Mouse (Mus musculus): Measurements from ENCODE around the gene Cpeb3. TPM values are rescaled to one million over a fixed set of nuclear protein-coding genes. Genes with fewer than 3 reads are reported as not detected.
"Not testable (repeated sequence)": the region's sequence is repeated elsewhere in the genome, so short reads cannot be mapped to it uniquely, and the experiment has no call there.

Gene Cpeb3
- polyA plus RNA-seq, 1 experiment from 2014 or later = 0.98 TPM

DNA sequence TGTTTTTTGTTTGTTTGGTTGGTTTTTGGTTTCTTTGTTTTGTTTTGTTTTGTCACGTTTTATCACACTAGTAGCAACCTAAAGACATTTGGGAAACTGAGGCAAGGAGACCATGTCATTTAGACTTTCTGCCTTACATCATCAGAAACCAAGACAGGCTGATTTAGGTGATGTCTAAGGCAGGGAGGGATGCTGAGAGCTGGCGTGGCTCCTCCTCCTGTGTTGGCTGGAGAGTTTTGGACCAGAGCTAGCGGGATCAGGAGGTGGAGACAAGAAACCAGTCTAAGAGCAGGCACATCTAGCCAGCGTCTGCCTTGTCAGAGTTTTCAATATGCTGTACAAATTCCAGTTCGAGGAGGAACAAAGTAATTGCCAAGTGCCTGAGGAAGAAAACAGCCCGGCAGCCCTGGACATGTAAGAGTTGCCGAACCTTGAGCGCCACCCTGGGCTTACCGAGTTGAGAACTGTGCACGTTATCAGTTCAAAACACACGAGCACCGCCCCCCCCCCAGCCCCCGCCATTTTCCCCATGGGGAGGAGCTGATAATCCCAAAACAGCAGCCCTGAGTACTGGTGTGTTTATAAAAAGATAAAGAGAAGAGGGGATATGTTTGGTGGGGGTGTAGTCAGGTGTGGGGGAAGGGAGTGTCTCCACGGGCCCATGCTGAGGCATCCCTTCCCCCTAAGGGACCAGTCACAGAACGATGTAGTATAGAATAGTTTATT, 29.5 kb upstream of the Cpeb3 start:
- Histone ChIP-seq H3K9ac (ENCODE audit: low read length) (no peak overlapping the region), H3K4me1 (replicated peaks; ENCODE audit: control insufficient read depth, insufficient read depth, low read length) (0 out of 2 replicates have a peak, but pooled peaks cover 5% of the 10 kb centered on the region), H3K4me2 (ENCODE audit: low read depth, low read length) (no peak overlapping the region), H3K9me3 (ENCODE audit: control insufficient read depth, low read length) (no peaks in the 10 kb centered on the region), H3K36me3 (ENCODE audit: control insufficient read depth, insufficient read depth, low read length) (no peaks in the 10 kb centered on the region), H3K4me3 (ENCODE audit: low read length) (no peak overlapping the region), H3K27me3 (ENCODE audit: control insufficient read depth, insufficient read depth, low read depth, low read length) (peaks cover 21% of the 10 kb centered on the region), H3K27ac (ENCODE audit: low read length) (no peak overlapping the region)
- no peak for ATAC-seq (ENCODE audit: low read depth)
- 5% methylated on average over 15 of the region's 15 CpGs for WGBS

DNA sequence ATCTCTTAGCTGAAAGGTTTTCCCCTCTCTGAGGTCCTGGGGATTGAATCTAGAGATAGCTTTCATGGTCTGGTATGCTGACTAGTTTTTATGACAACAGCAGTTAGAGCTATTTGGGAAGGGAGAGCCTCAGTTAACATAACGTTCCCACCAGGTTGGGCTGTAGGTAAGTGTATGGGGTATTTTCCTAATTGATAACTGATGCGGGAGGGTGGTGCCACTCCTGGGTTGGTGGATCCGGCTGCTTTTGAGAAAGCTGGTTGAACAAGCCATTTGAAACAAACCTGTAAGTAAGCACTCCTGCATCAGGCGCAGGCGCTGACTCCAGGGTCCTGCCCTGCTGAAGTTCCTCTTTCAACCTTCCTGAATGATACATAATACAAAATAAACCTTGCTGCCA, 28.9 kb upstream of the Cpeb3 start:
- 40% methylated on average over 5 of the region's 5 CpGs for WGBS
- H3K4me3 ChIP-seq (ENCODE audit: low read length) = no peak overlapping the region
- no peak overlapping the region for H3K27ac ChIP-seq (ENCODE audit: low read length)
- no peak overlapping the region for H3K9ac ChIP-seq (ENCODE audit: low read length)
- H3K36me3 ChIP-seq (ENCODE audit: control insufficient read depth, insufficient read depth, low read length) = no peaks in the 10 kb centered on the region
- no peak overlapping the region for H3K4me2 ChIP-seq (ENCODE audit: low read depth, low read length)
- H3K27me3 ChIP-seq (ENCODE audit: control insufficient read depth, insufficient read depth, low read depth, low read length) = peaks cover 23% of the 10 kb centered on the region
- no peaks in the 10 kb centered on the region for H3K9me3 ChIP-seq (ENCODE audit: control insufficient read depth, low read length)
- no peak for ATAC-seq (ENCODE audit: low read depth)
- H3K4me1 ChIP-seq (replicated peaks; ENCODE audit: control insufficient read depth, insufficient read depth, low read length) = 0 out of 2 replicates have a peak, but pooled peaks cover 5% of the 10 kb centered on the region

DNA sequence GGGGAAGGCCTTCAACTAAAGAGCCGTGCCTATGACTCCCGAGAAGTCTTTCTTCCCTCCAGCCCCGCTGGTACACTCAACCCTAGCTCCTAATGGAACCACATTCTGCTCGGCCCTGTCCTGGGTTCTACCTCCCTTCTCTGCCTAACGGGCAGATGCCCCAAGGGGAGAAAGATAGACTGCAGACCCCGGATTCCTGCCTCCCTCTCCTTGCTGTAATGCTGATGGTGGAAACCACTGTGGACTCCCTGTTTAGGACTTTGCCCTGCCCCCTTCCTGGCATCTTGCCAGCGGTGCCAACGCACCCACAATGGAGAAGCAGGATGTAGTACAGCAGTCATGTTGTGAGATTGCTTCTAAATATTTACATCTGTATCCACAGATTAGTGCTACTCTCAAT, 27.4 kb upstream of the Cpeb3 start:
- H3K4me3 ChIP-seq (ENCODE audit: low read length) = no peak overlapping the region
- H3K4me2 ChIP-seq (ENCODE audit: low read depth, low read length) = no peak overlapping the region
- WGBS = 48% methylated on average over 8 of the region's 8 CpGs
- no peaks in the 10 kb centered on the region for H3K9me3 ChIP-seq (ENCODE audit: control insufficient read depth, low read length)
- ATAC-seq (ENCODE audit: low read depth) = no peak
- no peak overlapping the region for H3K27ac ChIP-seq (ENCODE audit: low read length)
- 0 out of 2 replicates have a peak, but pooled peaks cover 5% of the 10 kb centered on the region for H3K4me1 ChIP-seq (replicated peaks; ENCODE audit: control insufficient read depth, insufficient read depth, low read length)
- H3K36me3 ChIP-seq (ENCODE audit: control insufficient read depth, insufficient read depth, low read length) = no peaks in the 10 kb centered on the region
- H3K9ac ChIP-seq (ENCODE audit: low read length) = no peak overlapping the region
- peaks cover 23% of the 10 kb centered on the region for H3K27me3 ChIP-seq (ENCODE audit: control insufficient read depth, insufficient read depth, low read depth, low read length)

DNA sequence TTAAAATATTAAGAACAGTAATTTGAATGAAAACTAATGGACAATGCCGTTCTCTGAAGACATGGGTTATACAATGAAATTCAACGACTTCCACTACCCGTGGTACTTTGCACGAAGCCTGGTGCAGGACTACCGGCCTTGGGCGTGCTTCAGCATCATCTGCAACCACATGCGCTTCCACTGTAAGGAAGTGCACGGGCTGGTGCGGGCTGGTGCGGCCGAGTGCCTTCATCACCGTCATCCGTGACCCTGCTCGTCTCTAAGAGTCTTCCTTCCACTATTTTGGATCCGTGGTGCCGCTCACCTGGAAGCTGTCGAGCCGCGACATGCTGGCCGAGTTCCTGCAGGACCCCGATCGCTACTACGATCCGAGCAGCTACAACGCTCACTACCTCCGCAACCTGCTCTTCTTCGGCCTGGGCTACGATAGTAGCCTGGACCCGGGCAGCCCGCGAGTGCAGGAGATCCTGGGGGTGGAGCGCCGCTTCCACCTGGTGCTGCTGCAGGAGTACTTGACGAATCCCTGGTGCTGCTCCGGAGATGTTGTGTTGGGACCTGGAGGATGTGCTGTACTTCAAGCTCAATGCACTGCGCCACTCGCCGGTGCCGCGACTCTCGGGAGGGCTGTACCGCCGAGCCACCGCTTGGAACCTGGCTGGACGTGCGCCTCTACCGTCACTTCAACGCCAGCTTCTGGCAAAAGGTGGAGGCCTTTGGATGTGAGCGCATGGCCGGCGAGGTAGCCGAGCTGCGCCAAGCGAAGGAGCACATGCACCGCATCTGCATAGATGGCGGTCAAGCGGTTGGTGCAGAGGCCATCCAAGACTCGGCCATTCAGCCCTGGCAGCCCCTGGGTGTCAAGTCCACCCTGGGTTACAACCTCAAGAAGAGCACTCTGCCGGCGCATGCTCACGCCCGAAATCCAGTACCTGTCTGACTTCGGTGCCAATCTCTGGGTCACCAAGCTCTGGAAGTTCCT, 25.4 kb upstream of the Cpeb3 start:
- 0 out of 2 replicates have a peak, but pooled peaks cover 5% of the 10 kb centered on the region for H3K4me1 ChIP-seq (replicated peaks; ENCODE audit: control insufficient read depth, insufficient read depth, low read length)
- peak overlapping the region; percentile 33 for H3K4me3 ChIP-seq (ENCODE audit: low read length)
- H3K4me2 ChIP-seq (ENCODE audit: low read depth, low read length) = peak overlapping the region; percentile 47
- H3K36me3 ChIP-seq (ENCODE audit: control insufficient read depth, insufficient read depth, low read length) = no peaks in the 10 kb centered on the region
- H3K27me3 ChIP-seq (ENCODE audit: control insufficient read depth, insufficient read depth, low read depth, low read length) = peaks cover 23% of the 10 kb centered on the region
- WGBS = 4% methylated on average over 63 of the region's 63 CpGs
- H3K9ac ChIP-seq (ENCODE audit: low read length) = no peak overlapping the region
- ATAC-seq (ENCODE audit: low read depth) = no peak
- no peaks in the 10 kb centered on the region for H3K9me3 ChIP-seq (ENCODE audit: control insufficient read depth, low read length)
- no peak overlapping the region for H3K27ac ChIP-seq (ENCODE audit: low read length)

DNA sequence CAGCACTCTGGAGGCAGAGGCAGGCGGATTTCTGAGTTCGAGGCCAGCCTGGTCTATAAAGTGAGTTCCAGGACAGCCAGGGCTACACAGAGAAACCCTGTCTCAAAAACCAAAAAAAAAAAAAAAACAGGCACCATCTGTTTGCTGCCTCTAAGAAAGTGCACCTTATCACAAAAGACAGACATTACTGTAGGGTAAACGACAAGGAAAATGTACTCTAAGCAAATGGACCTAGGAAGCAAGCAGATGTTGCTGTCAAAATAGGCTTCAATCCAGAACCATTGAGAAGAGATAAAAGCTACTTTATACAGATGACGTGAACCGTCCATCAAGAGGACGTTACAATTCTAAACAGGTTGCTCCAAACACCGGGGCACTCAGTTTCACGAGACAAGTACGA, 24.2 kb upstream of the Cpeb3 start:
- not testable (repeated sequence) for H3K36me3 ChIP-seq (ENCODE audit: control insufficient read depth, insufficient read depth, low read length); H3K9me3 ChIP-seq (ENCODE audit: control insufficient read depth, low read length); H3K4me1 ChIP-seq (replicated peaks; ENCODE audit: control insufficient read depth, insufficient read depth, low read length); ATAC-seq (ENCODE audit: low read depth); H3K9ac ChIP-seq (ENCODE audit: low read length); H3K4me3 ChIP-seq (ENCODE audit: low read length); H3K4me2 ChIP-seq (ENCODE audit: low read depth, low read length); H3K27ac ChIP-seq (ENCODE audit: low read length)
- peaks cover 23% of the 10 kb centered on the region for H3K27me3 ChIP-seq (ENCODE audit: control insufficient read depth, insufficient read depth, low read depth, low read length)
- 66% methylated on average over 9 of the region's 9 CpGs for WGBS

DNA sequence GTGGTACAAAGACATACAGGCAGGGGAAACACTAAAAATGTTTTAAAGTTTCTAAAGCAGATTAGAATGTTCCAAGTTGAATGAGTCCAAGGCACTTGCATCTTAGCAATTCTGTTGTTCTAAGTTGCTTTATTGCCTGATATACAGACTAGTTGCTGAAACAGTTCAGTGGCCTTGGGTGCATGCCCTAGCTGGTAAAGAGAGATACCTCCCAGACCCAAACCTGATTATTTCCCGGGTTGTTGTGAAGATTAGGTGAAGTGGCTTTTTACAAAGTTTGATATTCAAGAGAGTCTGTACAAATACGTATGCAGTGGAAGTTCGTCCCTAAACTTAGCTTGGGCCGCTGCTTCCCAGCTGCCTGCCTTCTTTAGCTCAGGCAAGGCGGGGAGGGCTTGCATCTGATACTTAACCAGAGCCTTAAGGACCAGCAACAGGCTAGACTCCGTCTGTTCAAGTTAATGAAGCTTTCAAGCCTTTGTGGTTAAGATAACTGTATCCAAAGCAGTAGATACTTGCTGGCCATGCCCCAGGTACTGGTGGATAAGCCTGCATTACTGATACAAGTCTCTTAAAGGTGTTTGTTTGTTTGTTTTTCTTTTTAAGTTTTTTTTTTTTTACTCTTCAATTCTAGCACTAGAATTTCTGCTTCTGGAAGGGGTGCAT, 16.9 kb upstream of the Cpeb3 start:
- H3K4me3 ChIP-seq (ENCODE audit: low read length) = no peak overlapping the region
- no peaks in the 10 kb centered on the region for H3K9me3 ChIP-seq (ENCODE audit: control insufficient read depth, low read length)
- no peak overlapping the region for H3K4me2 ChIP-seq (ENCODE audit: low read depth, low read length)
- no peak for ATAC-seq (ENCODE audit: low read depth)
- H3K27me3 ChIP-seq (ENCODE audit: control insufficient read depth, insufficient read depth, low read depth, low read length) = no peaks in the 10 kb centered on the region
- H3K4me1 ChIP-seq (replicated peaks; ENCODE audit: control insufficient read depth, insufficient read depth, low read length) = no peaks in the 10 kb centered on the region
- H3K27ac ChIP-seq (ENCODE audit: low read length) = no peak overlapping the region
- peaks cover 9% of the 10 kb centered on the region; the same call in 1 of the 2 replicates for H3K36me3 ChIP-seq (ENCODE audit: control insufficient read depth, insufficient read depth, low read length)
- 74% methylated on average over 6 of the region's 6 CpGs for WGBS
- no peak overlapping the region for H3K9ac ChIP-seq (ENCODE audit: low read length)

DNA sequence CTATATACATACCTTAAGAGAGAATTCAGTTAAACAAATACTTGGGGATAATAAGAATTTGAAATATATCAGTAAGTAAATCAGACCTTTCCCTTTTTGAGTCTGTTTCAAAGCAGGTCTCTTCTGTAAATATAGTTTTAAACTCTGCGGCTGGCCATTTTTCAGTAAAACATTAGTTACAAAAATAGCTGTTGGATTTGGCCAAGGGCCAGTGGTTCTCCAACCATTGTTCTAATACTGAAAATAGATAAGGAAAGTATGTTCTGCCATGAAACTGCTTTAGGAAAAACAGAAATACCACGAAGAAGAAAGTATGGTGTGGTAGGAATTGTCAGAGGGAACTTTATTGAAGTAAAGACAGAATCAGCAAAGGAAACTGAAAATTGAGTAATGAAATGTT, 6.3 kb upstream of the Cpeb3 start:
- Histone ChIP-seq H3K4me2 (ENCODE audit: low read depth, low read length) (no peak overlapping the region), H3K4me3 (ENCODE audit: low read length) (no peak overlapping the region), H3K36me3 (ENCODE audit: control insufficient read depth, insufficient read depth, low read length) (peaks cover 16% of the 10 kb centered on the region), H3K4me1 (replicated peaks; ENCODE audit: control insufficient read depth, insufficient read depth, low read length) (peaks cover 2% of the 10 kb centered on the region), H3K9me3 (ENCODE audit: control insufficient read depth, low read length) (no peaks in the 10 kb centered on the region), H3K9ac (ENCODE audit: low read length) (no peak overlapping the region), H3K27me3 (ENCODE audit: control insufficient read depth, insufficient read depth, low read depth, low read length) (no peaks in the 10 kb centered on the region), H3K27ac (ENCODE audit: low read length) (no peak overlapping the region)
- 8% methylated on average over 2 of the region's 2 CpGs for WGBS
- no peak for ATAC-seq (ENCODE audit: low read depth)

DNA sequence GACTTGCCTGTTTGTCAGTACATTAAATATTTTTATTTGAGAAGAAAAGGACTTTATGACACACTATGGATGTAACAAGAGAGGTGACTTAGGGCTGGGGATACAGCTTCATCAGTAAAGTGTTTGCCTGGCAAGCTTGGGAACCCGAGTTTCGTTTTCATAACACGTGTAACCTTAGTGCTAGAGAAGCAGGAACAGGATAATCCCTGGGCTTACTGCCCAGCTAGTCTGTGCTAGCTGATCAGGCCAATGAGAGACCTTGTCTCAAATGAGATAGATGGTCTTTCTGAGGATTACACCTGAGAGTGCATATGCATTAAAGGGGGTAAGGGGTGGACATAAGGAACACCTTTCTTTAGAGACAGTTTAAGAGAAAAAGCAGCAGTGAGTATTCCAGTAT, 3.0 kb upstream of the Cpeb3 start:
- Histone ChIP-seq H3K36me3 (ENCODE audit: control insufficient read depth, insufficient read depth, low read length) (peaks cover 5% of the 10 kb centered on the region), H3K4me3 (ENCODE audit: low read length) (no peak overlapping the region), H3K9me3 (ENCODE audit: control insufficient read depth, low read length) (no peaks in the 10 kb centered on the region), H3K27me3 (ENCODE audit: control insufficient read depth, insufficient read depth, low read depth, low read length) (no peaks in the 10 kb centered on the region), H3K27ac (ENCODE audit: low read length) (no peak overlapping the region), H3K4me1 (replicated peaks; ENCODE audit: control insufficient read depth, insufficient read depth, low read length) (peaks cover 13% of the 10 kb centered on the region), H3K4me2 (ENCODE audit: low read depth, low read length) (no peak overlapping the region), H3K9ac (ENCODE audit: low read length) (no peak overlapping the region)
- WGBS = 88% methylated on average over 3 of the region's 3 CpGs
- ATAC-seq (ENCODE audit: low read depth) = no peak

DNA sequence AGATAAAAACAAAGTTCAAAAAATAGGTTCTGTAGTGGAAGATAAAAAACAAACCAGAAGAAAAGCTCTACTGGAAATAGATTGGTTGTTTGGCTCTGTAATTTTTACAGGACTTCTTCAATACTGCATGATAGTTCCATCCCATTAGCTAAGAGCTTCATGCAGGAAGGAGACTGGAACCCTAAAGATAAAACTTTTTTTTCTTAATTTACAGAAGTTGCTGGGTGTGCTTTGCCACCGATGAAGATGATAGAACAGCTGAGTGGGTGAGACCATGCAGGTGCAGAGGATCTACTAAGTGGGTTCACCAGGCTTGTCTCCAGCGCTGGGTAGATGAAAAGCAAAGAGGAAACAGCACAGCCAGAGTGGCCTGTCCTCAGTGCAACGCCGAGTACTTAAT, 2.1 kb upstream of the Cpeb3 start:
- no peak overlapping the region for H3K4me3 ChIP-seq (ENCODE audit: low read length)
- peaks cover 3% of the 10 kb centered on the region for H3K36me3 ChIP-seq (ENCODE audit: control insufficient read depth, insufficient read depth, low read length)
- H3K9ac ChIP-seq (ENCODE audit: low read length) = no peak overlapping the region
- no peak overlapping the region for H3K27ac ChIP-seq (ENCODE audit: low read length)
- H3K4me1 ChIP-seq (replicated peaks; ENCODE audit: control insufficient read depth, insufficient read depth, low read length) = peaks cover 13% of the 10 kb centered on the region
- no peak for ATAC-seq (ENCODE audit: low read depth)
- no peaks in the 10 kb centered on the region for H3K27me3 ChIP-seq (ENCODE audit: control insufficient read depth, insufficient read depth, low read depth, low read length)
- no peak overlapping the region for H3K4me2 ChIP-seq (ENCODE audit: low read depth, low read length)
- 95% methylated on average over 4 of the region's 4 CpGs for WGBS
- no peaks in the 10 kb centered on the region for H3K9me3 ChIP-seq (ENCODE audit: control insufficient read depth, low read length)
